Mouse (Mus musculus) c-Kit-positive CD71-negative TER-119-negative erythroid progenitor cells, embryonic 14.5 days (primary cell): Measurements from ENCODE around the gene Phgdh.

ENCODE experiments used
- DNase-seq: peaks from one replicate; pipeline ENCODE4 v3.0.0-alpha.2; 2013; ENCODE audit warnings: low read depth

The Phgdh gene

DNA sequence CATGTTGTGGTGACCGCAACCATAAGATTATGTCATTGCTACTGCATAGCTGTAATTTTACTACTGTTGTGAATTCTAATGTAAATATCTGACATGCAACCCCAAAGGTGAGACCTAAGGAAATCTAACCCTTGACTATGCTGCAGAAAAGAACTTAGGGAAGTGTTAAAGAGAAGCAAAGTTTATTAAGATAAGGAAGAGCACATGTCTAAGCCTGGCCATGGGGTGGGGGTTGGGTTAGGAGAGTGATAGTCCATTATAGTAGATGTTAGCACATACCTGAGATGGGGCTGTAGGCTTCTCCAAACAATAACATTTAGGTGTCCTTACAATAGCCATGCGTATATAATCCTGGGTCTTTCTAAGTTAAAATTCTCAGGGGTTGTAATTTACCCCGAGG lies 3.4 kb upstream of the Phgdh start:
- DNase-seq, result no peak

DNA sequence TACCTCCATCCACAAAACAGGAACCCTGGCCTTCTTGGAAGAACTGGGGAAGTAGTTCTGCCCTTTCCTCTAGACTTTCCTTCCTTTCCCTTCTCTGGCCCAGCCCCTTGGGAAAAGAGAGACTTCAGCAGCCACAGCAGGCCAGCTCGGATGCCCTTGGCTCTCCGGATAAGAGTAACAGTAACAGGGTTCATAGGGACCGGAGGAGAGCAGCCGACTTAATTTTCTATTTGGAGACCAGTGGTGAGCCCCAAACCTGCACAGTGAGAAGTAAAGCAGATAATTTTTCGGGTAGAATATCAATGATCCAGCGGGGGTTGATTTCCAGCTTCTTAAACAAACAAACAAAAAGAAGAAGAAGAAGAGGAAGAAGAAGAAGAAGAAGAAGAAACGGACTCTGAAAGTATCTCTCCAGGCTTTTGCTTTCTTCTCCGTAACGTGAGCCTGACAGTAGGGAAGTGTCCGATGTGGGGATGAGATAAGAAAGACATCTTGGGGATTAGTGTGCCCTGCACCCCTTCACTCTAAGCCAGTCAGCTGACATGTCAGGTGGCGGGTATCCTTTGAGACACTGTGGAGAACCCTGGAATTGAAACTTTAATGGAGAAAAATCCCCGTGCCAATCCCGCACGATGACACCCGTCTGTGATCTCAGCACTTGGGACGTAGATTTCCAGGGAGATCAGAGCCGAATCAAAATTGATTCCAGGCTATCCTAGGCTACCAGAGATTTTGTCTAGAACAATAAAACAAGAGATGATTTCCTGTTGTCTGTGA lies 1.2 kb upstream of the Phgdh start:
- no peak for DNase-seq

GRCm38 (mm10) chr3:98339097-98339705 lies 589 bp downstream of the Phgdh start:
- no peak for DNase-seq

DNA sequence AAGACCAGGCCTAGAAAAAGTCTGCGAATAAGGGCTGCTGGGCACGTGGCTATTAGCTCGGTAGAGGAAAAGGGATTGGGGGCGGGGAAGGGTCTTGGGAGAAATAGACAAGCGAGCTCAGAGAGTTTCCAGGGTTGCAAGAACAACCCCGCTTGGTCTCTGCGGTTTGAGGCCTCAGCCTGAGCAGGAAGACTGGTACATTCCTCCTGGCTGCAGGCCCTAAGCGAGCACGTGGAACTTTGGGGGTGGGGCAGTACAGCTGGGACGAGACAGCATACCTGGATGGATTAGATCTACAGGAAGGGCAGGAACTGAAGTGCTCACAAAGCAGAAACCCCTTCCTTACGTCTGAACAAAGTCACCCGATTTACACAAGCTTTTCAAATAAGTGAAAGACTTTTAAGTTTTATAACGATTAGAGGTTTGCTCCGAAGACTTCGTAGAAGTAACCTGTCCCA lies 1.2 kb downstream of the Phgdh start:
- peak; percentile 48 for DNase-seq

- DNase-seq, result no peak
Measured at GRCm38 (mm10) chr3:98336661-98337654, 2.8 kb downstream of the Phgdh start.

GRCm38 (mm10) chr3:98335886-98336285 lies 3.9 kb downstream of the Phgdh start:
- no peak for DNase-seq

- DNase-seq, result no peak
Measured at GRCm38 (mm10) chr3:98335331-98335730, 4.5 kb downstream of the Phgdh start.

GRCm38 (mm10) chr3:98334010-98334409 lies 5.8 kb downstream of the Phgdh start:
- no peak for DNase-seq

GRCm38 (mm10) chr3:98324235-98324634 lies 15.6 kb downstream of the Phgdh start:
- no peak for DNase-seq

GRCm38 (mm10) chr3:98322209-98322608 lies 17.6 kb downstream of the Phgdh start:
- DNase-seq, result no peak

- DNase-seq, result no peak
Measured at GRCm38 (mm10) chr3:98319190-98319589, 20.6 kb downstream of the Phgdh start.

- DNase-seq, result no peak
Measured at GRCm38 (mm10) chr3:98317143-98317542, 22.6 kb downstream of the Phgdh start.

DNA sequence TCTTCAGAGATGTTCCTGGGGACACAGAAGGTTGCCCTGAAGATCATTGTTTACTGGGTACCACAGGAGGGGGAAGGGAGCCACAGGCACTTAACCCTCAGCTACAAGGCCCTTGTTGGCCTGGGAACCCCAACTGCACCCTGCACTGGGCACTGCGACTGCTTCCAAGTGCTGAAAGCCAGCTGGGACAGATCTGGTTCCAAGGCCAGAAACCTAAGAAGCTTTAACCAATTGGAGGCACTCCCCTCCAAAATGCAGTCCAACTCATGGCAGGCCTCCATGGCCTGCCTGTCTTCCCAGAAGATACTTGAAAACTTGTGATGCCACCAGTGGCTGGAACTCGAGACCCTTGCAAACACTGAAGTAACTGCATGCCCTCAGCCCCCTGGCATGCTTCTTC lies 24.6 kb downstream of the Phgdh start:
- DNase-seq, result no peak

GRCm38 (mm10) chr3:98313294-98314155 lies 26.3 kb downstream of the Phgdh start:
- DNase-seq, result no peak

GRCm38 (mm10) chr3:98312867-98313266 lies 26.9 kb downstream of the Phgdh start:
- no peak for DNase-seq

DNA sequence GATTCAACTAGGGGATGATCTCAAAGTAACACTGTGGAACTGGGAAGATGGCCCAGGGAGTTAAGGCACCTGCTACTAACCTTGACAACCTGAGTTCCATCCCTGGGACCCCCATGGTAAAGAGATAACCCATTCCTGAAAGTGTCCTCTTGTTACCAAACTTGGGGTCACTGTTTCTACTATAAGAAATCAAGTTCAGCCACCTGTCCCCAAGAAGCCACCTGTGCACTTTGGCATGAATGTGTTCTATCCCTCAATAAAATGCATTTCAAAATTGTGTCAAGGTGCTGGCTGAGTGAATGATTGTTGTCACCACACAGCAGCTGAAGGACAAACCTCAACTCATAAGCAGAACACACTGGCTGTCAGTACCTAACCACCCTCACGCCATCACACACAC lies 29.3 kb downstream of the Phgdh start:
- no peak for DNase-seq

GRCm38 (mm10) chr3:98308606-98309005 lies 31.2 kb downstream of the Phgdh start:
- no peak for DNase-seq

GRCm38 (mm10) chr3:98301761-98302160 lies 38.0 kb downstream of the Phgdh start:
- DNase-seq, result no peak

GRCm38 (mm10) chr3:98300266-98300665 lies 39.5 kb downstream of the Phgdh start:
- no peak for DNase-seq

GRCm38 (mm10) chr3:98299391-98300100 lies 40.2 kb downstream of the Phgdh start:
- DNase-seq, result no peak

DNA sequence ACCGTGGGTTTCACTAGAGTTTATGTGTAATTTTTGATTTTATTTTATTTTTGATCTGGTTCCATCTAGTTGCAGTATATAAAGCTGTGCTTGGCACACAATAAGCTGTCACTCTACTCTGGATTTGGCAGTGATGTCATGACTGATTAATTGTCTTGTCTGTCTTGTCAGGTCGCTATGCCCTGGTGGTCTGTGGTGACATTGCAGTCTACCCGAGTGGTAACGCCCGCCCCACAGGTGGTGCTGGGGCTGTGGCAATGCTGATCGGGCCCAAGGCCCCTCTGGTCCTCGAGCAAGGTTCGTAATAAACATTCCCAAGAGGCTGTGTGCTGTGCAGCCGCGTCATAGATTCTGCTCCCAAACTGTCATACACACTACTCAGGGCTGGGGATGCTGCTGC lies 43.8 kb downstream of the Phgdh start:
- DNase-seq, result no peak
